Mouse (Mus musculus): ENCODE data around the gene Ccr1l1.

DNA sequence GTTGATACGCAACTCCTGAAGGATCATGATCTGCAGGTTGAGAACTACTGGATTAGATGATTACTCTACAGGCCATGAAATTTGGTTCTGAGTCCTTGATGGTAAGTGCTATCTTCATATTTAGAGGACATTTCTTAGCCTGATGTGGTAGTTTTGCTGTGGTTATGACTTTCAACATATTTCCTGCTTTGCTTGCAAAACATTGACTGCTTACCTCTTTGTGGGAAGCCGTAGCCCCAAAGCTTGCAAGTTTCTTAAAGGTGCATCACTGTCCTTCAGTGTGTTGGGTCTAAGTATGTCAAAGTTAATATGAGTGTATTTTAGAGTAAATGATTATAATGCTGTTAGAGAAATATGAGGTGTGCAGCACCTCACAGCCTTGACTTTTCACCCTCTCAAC, 40.2 kb downstream of the Ccr1l1 start:
- TF ChIP-seq CTCF (IDR thresholded peaks at IDR 0.05; ENCODE audit: extremely low read depth, insufficient read depth, insufficient read length, insufficient replicate concordance), result no peak
- TF ChIP-seq POLR2A (IDR thresholded peaks at IDR 0.05; ENCODE audit: low read depth, low read length), result no peak

Measured in spleen, adult 2 months (tissue).